Mouse (Mus musculus): Measurements from ENCODE around the gene Gm45234. TPM values are rescaled to one million over a fixed set of nuclear protein-coding genes. Genes with fewer than 3 reads are reported as not detected.

The Gm45234 gene
- polyA plus RNA-seq, 2 experiments: not detected

DNA sequence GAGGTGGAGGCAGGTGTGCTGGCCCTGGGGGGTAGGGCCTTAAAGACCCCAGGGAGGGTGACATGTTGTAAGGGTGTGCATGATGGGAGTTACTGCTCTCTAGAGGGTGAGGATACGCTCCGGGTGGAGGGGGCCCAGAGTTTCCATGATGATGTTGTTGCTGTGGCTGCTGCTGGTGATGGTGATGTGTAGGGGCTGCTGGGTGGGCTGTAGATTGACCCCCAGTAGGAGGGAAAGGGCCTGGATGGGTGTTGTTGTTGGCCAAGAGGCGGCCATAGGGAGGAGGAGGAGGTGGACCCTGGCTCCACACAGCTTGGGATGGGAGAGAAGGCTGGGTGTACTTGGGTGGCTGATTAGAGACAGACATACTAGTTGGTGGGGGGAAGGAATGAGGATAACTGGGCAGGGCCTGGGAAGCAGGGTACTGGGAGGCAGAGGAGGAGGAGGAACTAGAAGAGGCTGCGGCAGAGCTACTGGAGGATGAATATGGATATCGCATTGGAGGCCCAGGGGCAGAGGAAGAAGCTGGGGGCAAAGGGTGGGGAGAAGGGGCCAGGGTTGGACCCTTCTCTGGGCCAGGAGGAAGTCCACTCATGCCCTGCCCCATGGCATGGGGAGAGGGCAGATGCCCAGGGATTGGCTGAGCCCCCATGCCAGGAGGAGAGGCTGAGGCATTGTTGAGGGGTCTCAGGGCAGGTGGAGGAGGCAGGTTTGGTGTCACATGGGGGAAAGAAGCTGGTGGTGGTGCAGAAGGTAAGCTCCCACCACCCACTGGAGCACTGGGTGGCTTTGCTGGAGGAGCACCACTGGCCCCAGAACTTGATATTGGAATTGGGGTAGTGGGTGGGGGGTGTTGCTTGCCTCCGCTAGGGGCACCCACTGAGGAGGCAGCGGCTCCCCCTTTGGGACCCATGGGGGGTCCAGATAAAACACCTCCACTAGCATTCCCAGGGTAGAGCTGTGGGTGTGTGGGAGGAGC lies 8.9 kb downstream of the Gm45234 start:
- peaks cover 14% of the 10 kb centered on the region for H3K4me1 ChIP-seq (ENCODE audit: control insufficient read depth, insufficient read depth, low read length)
- H3K27ac ChIP-seq (replicated peaks; ENCODE audit: low read depth, low read length): no peak overlapping the region
- WGBS: 83% methylated on average over 7 of the region's 7 CpGs
- no peak for DNase-seq (ENCODE audit: low spot score)
- H3K4me2 ChIP-seq (replicated peaks; ENCODE audit: low read depth, low read length, severe bottlenecking): peak overlapping the region; percentile 98
- peaks cover 70% of the 10 kb centered on the region for H3K36me3 ChIP-seq (ENCODE audit: control insufficient read depth, insufficient read depth, low read length)
- no peak for ATAC-seq (ENCODE audit: low FRiP score, low read depth)
- no peaks in the 10 kb centered on the region for H3K27me3 ChIP-seq (ENCODE audit: control insufficient read depth, insufficient read depth, low read length)
- H3K4me3 ChIP-seq (replicated peaks; ENCODE audit: low read length): no peak overlapping the region
- H3K9ac ChIP-seq (ENCODE audit: low read depth, low read length, severe bottlenecking): no peak overlapping the region
- no peaks in the 10 kb centered on the region for H3K9me3 ChIP-seq (ENCODE audit: control insufficient read depth, low read length)
- no peak for TF ChIP-seq POLR2A (IDR thresholded peaks at IDR 0.05; ENCODE audit: borderline replicate concordance, extremely low read depth, insufficient read depth, insufficient read length)

DNA sequence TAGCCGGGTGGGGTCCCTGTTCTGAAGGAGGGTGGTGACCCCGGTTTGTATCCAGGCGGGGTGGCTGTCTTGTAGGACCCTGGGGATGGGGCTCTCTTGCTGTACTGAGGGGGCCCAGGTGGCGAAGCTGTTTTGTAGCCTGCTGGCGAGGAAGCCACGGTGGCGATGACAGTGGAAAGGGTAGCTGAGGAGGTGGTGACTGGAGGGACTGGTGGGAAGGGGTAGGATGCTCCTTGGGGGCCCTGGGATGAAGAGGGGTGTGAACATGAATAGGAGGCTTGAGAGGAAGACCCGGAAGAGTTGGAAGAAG lies 9.6 kb downstream of the Gm45234 start:
- peaks cover 70% of the 10 kb centered on the region for H3K36me3 ChIP-seq (ENCODE audit: control insufficient read depth, insufficient read depth, low read length)
- DNase-seq (ENCODE audit: low spot score) (no peak), ATAC-seq (ENCODE audit: low FRiP score, low read depth) (no peak)
- H3K27ac ChIP-seq (replicated peaks; ENCODE audit: low read depth, low read length): peak overlapping the region; percentile 70
- peak overlapping the region; percentile 80 for H3K9ac ChIP-seq (ENCODE audit: low read depth, low read length, severe bottlenecking)
- 22% methylated on average over 8 of the region's 8 CpGs for WGBS
- peaks cover 14% of the 10 kb centered on the region for H3K4me1 ChIP-seq (ENCODE audit: control insufficient read depth, insufficient read depth, low read length)
- H3K4me3 ChIP-seq (replicated peaks; ENCODE audit: low read length): peak overlapping the region; percentile 49
- no peaks in the 10 kb centered on the region for H3K9me3 ChIP-seq (ENCODE audit: control insufficient read depth, low read length)
- no peaks in the 10 kb centered on the region for H3K27me3 ChIP-seq (ENCODE audit: control insufficient read depth, insufficient read depth, low read length)
- peak overlapping the region; percentile 98 for H3K4me2 ChIP-seq (replicated peaks; ENCODE audit: low read depth, low read length, severe bottlenecking)
- TF ChIP-seq POLR2A (IDR thresholded peaks at IDR 0.05; ENCODE audit: borderline replicate concordance, extremely low read depth, insufficient read depth, insufficient read length): no peak

DNA sequence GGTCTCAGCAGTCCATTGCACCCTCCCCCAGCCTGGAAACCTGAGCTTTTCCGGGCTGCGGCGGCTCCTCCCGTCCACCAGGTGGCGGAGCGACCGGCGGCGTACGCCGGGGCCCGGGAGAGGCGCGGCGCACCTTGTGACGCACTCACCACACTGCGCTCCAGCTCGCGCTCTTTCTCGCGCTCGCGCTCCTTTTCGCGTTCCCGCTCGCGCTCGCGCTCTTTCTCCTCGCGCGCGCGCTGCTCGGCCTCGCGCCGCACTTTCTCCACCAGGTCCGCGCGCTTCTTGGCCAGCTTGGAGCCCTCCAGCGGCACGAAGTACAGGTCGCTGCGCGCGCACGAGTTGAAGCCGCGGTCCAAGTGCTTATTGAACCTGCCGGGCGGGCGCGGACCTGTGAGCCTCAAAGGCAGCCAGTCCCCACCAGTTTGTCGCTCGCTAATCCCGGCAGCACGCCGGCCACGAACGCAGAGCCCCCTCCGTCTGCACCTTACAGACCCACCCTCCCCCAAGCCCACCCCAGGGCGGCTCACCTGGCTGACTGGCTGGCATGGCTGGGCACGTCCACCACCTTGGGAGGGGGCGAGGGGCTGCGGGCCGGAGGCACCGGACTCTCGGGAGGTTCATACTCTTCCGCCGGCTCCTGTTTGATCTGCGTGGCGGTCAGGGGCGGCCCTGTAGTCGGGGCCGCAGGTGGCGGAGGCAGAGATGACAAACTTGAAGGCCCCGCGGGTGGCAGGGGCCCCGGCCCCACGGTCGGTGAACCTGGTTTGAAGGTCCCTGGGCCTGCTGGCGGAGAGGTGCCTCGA lies 10.1 kb downstream of the Gm45234 start:
- WGBS: under 1% methylated on average over 51 of the region's 85 CpGs
- peaks cover 14% of the 10 kb centered on the region for H3K4me1 ChIP-seq (ENCODE audit: control insufficient read depth, insufficient read depth, low read length)
- H3K9me3 ChIP-seq (ENCODE audit: control insufficient read depth, low read length): no peaks in the 10 kb centered on the region
- H3K27me3 ChIP-seq (ENCODE audit: control insufficient read depth, insufficient read depth, low read length): no peaks in the 10 kb centered on the region
- H3K9ac ChIP-seq (ENCODE audit: low read depth, low read length, severe bottlenecking): peak overlapping the region; percentile 80
- H3K27ac ChIP-seq (replicated peaks; ENCODE audit: low read depth, low read length): peak overlapping the region; percentile 70
- no peak for TF ChIP-seq POLR2A (IDR thresholded peaks at IDR 0.05; ENCODE audit: borderline replicate concordance, extremely low read depth, insufficient read depth, insufficient read length)
- peak overlapping the region; percentile 98 for H3K4me2 ChIP-seq (replicated peaks; ENCODE audit: low read depth, low read length, severe bottlenecking)
- peak; percentile 78 for ATAC-seq (ENCODE audit: low FRiP score, low read depth)
- H3K4me3 ChIP-seq (replicated peaks; ENCODE audit: low read length): peak overlapping the region; percentile 49
- peak; percentile 95 for DNase-seq (ENCODE audit: low spot score)
- peaks cover 70% of the 10 kb centered on the region for H3K36me3 ChIP-seq (ENCODE audit: control insufficient read depth, insufficient read depth, low read length)

DNA sequence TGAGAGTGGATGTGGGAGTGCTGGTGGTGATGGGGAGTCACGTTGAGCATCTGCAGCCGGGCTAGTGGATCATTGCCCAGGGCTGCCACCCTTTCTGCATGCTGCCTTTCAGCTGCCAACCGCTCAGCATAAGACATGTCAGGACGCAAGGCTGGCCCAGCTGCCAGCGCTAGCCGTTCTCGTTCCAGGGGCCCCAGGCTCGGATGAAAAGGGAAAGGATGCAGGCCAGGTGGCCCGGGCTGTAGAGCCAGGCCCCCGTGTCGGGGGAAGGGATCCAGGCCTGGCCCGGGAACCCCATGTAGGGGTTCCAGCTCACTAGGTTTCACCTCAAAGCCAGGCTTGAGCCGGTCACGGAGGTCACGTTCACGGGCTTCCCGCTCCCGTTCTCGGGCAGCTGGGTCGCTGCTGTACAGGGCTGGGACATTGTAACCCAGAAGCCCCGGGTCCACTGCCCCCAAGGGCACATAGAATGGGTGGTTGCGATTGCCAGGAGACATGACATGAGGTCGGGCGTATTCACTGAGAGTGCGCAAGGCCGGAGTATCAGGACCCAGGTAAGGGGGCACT lies 11.0 kb downstream of the Gm45234 start:
- WGBS: 66% methylated on average over 26 of the region's 26 CpGs
- H3K4me3 ChIP-seq (replicated peaks; ENCODE audit: low read length): peak overlapping the region; percentile 49
- H3K27me3 ChIP-seq (ENCODE audit: control insufficient read depth, insufficient read depth, low read length): no peaks in the 10 kb centered on the region
- H3K4me2 ChIP-seq (replicated peaks; ENCODE audit: low read depth, low read length, severe bottlenecking): peak overlapping the region; percentile 98
- ATAC-seq (ENCODE audit: low FRiP score, low read depth) (no peak), DNase-seq (ENCODE audit: low spot score) (no peak)
- H3K4me1 ChIP-seq (ENCODE audit: control insufficient read depth, insufficient read depth, low read length): peaks cover 16% of the 10 kb centered on the region
- peak overlapping the region; percentile 34 for H3K9ac ChIP-seq (ENCODE audit: low read depth, low read length, severe bottlenecking)
- no peak for TF ChIP-seq POLR2A (IDR thresholded peaks at IDR 0.05; ENCODE audit: borderline replicate concordance, extremely low read depth, insufficient read depth, insufficient read length)
- H3K9me3 ChIP-seq (ENCODE audit: control insufficient read depth, low read length): no peaks in the 10 kb centered on the region
- H3K27ac ChIP-seq (replicated peaks; ENCODE audit: low read depth, low read length): 0 out of 2 replicates have a peak overlapping the region, but pooled peaks have one; percentile 70
- H3K36me3 ChIP-seq (ENCODE audit: control insufficient read depth, insufficient read depth, low read length): peaks cover 64% of the 10 kb centered on the region

DNA sequence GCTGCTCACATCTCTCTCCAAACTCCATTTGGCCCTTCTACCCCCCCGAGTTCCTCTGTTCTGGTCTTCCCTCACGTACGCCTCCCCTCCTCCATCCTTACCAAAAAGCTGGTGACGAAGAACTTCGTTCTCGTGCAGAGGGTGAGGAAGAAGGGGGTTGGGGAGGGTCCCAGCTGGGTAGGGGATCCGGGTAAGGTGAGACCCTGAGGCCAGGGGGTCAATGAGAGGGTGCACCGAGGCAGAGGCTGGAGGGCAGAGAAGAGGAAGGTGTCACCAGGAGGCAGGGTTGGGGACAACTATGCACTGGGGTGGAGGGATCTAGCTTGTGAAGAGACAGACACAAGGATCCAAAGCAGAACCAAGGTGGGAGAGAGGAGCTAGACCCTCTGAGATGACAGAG lies 12.2 kb downstream of the Gm45234 start:
- Histone ChIP-seq H3K4me3 (replicated peaks; ENCODE audit: low read length) (no peak overlapping the region), H3K9me3 (ENCODE audit: control insufficient read depth, low read length) (no peaks in the 10 kb centered on the region), H3K27me3 (ENCODE audit: control insufficient read depth, insufficient read depth, low read length) (no peaks in the 10 kb centered on the region), H3K4me2 (replicated peaks; ENCODE audit: low read depth, low read length, severe bottlenecking) (no peak overlapping the region), H3K27ac (replicated peaks; ENCODE audit: low read depth, low read length) (no peak overlapping the region), H3K36me3 (ENCODE audit: control insufficient read depth, insufficient read depth, low read length) (peaks cover 53% of the 10 kb centered on the region), H3K4me1 (ENCODE audit: control insufficient read depth, insufficient read depth, low read length) (peaks cover 20% of the 10 kb centered on the region), H3K9ac (ENCODE audit: low read depth, low read length, severe bottlenecking) (no peak overlapping the region)
- ATAC-seq (ENCODE audit: low FRiP score, low read depth) (no peak), DNase-seq (ENCODE audit: low spot score) (no peak)
- no peak for TF ChIP-seq POLR2A (IDR thresholded peaks at IDR 0.05; ENCODE audit: borderline replicate concordance, extremely low read depth, insufficient read depth, insufficient read length)
- WGBS: 88% methylated on average over 8 of the region's 8 CpGs
